Mouse (Mus musculus) left cerebral cortex, adult 11 months (tissue): Measurements from ENCODE around the gene Fgf23.

Experiments
- DNase-seq: peaks from one replicate; pipeline ENCODE4 v3.0.0; 2022; ENCODE audit warnings: low spot score

Fgf23 gene

DNA sequence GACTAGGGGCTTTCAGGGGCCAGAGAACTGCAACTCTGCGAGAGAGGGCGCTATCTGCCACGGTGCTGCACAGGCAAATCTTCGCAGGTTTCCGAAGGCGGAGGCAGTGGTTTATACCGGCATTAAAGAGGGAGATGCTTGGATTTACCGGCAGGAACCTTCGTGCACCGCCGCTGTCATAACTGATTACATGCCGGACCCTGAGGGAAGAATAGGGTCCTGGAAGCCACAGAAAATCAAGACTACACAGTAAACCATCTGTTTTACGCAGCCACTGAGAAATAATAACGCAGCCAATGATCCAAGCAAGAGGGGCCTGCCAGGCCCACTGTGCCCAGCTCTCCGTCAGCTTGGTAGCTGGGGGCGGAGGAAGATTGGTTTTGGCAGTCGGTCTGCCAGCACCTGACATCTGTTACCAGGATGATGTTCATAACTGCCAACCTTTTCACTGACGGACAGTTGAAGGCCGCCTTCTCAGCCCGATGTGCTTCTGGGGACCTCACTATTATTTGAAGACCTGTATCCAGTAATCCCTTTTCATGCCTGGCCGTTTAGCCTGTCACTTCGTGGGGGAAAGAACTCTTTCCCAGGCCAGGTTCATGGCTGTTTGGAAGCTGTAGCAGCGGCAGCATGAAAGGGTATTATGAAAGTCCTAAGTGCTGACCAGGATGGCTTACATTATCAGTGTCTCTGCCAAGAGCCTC is 42.2 kb downstream of the Fgf23 start:
- no peak for DNase-seq

- DNase-seq: no peak
Measured at GRCm38 (mm10) chr6:127122221-127122806, 49.6 kb downstream of the Fgf23 start.

DNA sequence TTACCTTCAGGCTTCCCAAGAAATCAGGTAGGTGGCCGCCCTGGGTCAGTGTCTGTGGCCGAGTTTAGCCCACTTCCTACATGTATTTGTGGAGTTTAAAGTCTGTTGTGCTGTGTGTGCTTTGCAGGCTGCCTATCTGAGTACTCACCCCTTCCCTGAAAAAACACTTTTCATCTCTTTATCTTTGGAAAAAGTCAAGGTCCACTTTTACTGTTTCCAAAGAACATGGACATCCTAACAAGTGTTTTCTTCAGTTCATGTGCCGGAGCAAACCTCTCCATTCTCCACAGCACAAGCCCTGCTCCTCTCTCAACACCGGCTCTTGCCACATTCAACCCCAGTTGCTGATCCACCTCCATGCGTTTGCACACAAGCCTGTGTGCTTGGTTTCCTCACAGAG is 50.3 kb downstream of the Fgf23 start:
- no peak for DNase-seq

DNA sequence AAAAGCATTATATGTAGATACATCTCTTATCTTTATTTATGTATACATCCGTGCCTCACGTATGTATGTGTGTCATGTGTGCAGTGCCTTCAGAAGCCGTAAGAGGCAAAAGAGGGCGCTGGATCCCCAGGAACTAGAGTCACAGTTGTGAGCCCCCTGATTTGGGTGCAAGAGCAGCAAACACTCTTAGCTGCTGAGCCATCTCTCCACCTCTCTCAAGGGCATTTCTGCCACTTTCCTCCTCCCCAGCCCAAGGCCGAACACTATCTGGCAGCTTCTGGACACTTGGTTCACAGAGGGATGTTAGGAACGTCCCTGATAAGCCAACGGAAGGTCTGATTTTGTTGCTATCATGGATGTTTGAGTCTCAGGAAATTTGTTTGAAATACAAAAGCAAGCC is 50.8 kb downstream of the Fgf23 start:
- no peak for DNase-seq

DNA sequence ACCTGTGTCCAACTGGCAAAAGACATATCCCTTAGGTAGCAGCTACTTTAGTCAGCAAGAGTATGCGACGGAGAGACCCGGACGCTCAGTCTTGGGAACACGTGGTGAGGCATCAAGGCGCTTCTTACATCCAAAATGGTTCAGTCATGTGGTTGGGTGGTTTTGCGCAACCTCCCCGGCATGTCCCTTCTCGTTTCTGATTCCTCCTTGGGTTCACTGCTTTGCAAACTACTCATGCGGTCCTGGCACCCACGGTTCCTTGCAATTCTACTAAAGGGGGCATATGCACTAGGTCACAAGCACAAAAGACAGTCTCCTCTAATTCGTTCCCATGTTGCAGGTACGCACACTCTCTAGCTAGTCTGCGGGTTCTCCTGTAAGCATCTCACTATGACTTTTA is 57.0 kb downstream of the Fgf23 start:
- DNase-seq: no peak

DNA sequence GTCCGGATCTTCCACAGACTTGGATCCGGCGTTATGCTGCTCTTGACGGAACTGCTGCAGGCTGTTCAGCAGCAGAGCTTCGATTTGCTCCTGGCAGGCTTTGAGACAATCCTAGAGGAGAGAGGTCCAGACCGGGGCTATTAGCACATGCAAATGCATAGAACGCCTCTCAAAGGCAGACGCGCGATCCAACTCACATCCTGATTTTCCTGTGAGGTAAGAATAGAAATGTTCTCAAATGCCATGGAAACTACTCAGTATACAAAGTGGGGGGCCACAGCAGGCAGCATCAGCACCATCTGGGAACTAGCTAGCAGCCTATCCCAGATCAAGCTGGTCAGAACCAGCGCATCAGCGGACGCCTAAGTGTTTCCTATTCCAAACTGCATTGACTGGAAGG is 57.7 kb downstream of the Fgf23 start:
- DNase-seq: no peak
